Mouse (Mus musculus) olfactory bulb, adult 2 months (tissue): ENCODE data around the gene Abca4.

Experiments
- CTCF ChIP-seq: fragments of 200-500 bp; IDR thresholded peaks from 2 replicates; pipeline ENCODE4 v1.5.1; 2012; ENCODE audit warnings: low read depth, mild to moderate bottlenecking, low read length, moderate library complexity; ENCODE audit not compliant: insufficient read depth
- POLR2A ChIP-seq: fragments of 200-500 bp; IDR thresholded peaks from 2 replicates; pipeline ENCODE4 v1.6.1; 2012; ENCODE audit warnings: mild to moderate bottlenecking, low read depth, low read length, moderate library complexity; ENCODE audit not compliant: insufficient read depth

GRCm38 (mm10) chr3:122088054-122088681 lies 43.9 kb downstream of the Abca4 start:
- TF ChIP-seq POLR2A (no peak), CTCF (no peak)
